Mouse (Mus musculus) forebrain, embryonic 13.5 days (tissue): ENCODE measurements at regions not wholly inside any gene's neighbourhood (a gene's known extent, or its start where the extent isn't known, plus 50 kb on each side); places are given as distances from the start of the nearest gene placed in this dataset.

Experiments used
- ATAC-seq: fragments of 200-750 bp; cut with Nextera tagmentation; 2 replicates; pipeline ENCODE4 v1.8.0; 2017
- H3K27ac ChIP-seq: fragments of 300-500 bp; sonication (generic); 2 replicates; pipeline ENCODE4 v1.5.1; 2015; ENCODE audit warnings: inconsistent platforms, mild to moderate bottlenecking, moderate library complexity
- H3K27me3 ChIP-seq: fragments of 300-500 bp; sonication (generic); 2 replicates; pipeline ENCODE4 v1.6.1; 2015; ENCODE audit warnings: mild to moderate bottlenecking, inconsistent platforms
- H3K36me3 ChIP-seq: fragments of 300-500 bp; sonication (generic); 2 replicates; pipeline ENCODE4 v1.6.1; 2015; ENCODE audit warnings: mild to moderate bottlenecking, inconsistent platforms; ENCODE audit not compliant: poor library complexity, severe bottlenecking
- H3K4me1 ChIP-seq: fragments of 300-500 bp; sonication (generic); 2 replicates; pipeline ENCODE4 v1.6.1; 2015; ENCODE audit warnings: inconsistent platforms
- H3K4me2 ChIP-seq: fragments of 300-500 bp; sonication (generic); 2 replicates; pipeline ENCODE4 v1.6.1; 2015; ENCODE audit warnings: inconsistent platforms, mild to moderate bottlenecking, moderate library complexity
- H3K4me3 ChIP-seq: fragments of 300-500 bp; sonication (generic); 2 replicates; pipeline ENCODE4 v1.5.1; 2015; ENCODE audit warnings: mild to moderate bottlenecking, inconsistent platforms
- H3K9ac ChIP-seq: fragments of 300-500 bp; sonication (generic); 2 replicates; pipeline ENCODE4 v1.6.1; 2015; ENCODE audit warnings: mild to moderate bottlenecking, inconsistent platforms
- H3K9me3 ChIP-seq: fragments of 300-500 bp; sonication (generic); replicated peaks from 2 replicates; pipeline ENCODE4 v1.6.1; 2016; ENCODE audit warnings: inconsistent platforms
- WGBS: fragments of 180-500 bp; shearing (Covaris S2); methylation state at CpG from one replicate; pipeline ENCODE4 v1.1.7; 2015; 5-methylcytosine and 5-hydroxymethylcytosine counted together

DNA sequence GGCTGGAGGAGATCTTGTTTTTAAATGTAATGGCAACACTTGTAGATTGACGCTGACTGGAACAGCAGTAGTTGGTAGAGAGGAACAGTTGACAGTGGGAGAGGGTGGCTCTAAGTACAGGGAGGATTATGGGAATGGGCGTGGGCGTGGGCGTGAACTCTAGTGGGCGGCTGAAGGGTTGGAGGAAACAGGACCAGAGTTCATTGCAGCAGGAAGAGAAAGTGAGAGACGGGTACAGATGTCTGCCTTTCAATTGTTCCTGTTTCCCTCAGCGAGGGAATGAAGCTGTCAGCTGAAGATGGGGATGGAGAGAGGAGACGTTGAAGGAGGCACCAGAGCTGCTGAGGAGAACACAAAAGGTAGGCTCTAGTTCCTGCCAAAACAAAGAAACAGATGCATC, 135.2 kb downstream of the Hhipl2 start:
- Histone ChIP-seq H3K9ac (no peak overlapping the region), H3K4me1 (no peaks in the 10 kb centered on the region), H3K9me3 (no peaks in the 10 kb centered on the region), H3K36me3 (no peaks in the 10 kb centered on the region), H3K27me3 (no peaks in the 10 kb centered on the region), H3K4me3 (no peak overlapping the region), H3K27ac (no peak overlapping the region), H3K4me2 (no peak overlapping the region)
- 85% methylated on average over 8 of the region's 8 CpGs for WGBS
- ATAC-seq: no peak

DNA sequence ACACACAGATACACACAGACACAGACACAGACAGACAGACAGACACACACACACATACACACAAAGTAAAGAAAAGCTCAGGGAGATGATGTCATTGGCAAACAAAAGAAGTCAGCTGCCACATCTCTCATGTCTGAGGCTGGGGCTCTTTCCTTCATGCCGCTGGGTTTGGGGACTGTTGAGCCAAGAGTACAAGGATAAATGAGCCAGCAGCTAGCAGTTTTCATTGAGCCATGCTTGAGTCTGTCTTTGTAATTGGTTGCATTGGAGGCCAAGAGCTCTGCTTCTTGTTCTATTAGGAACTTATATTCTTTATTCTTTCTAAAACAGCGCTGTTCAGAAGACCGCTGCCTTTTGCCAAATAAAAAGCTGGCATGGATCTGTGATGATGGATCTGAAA, 144.8 kb downstream of the Hhipl2 start:
- 54% methylated on average over 3 of the region's 3 CpGs for whole genome bisulfite sequencing
- no peaks in the 10 kb centered on the region for H3K36me3 ChIP-seq
- H3K4me1 ChIP-seq: no peaks in the 10 kb centered on the region
- no peak overlapping the region for H3K4me3 ChIP-seq
- H3K9ac ChIP-seq: no peak overlapping the region
- no peak overlapping the region for H3K4me2 ChIP-seq
- H3K9me3 ChIP-seq: no peaks in the 10 kb centered on the region
- H3K27ac ChIP-seq: no peak overlapping the region
- no peaks in the 10 kb centered on the region for H3K27me3 ChIP-seq
- ATAC-seq: no peak

GRCm38 (mm10) chr1:183573621-183574585, 155.9 kb downstream of the Hhipl2 start:
- H3K4me3 ChIP-seq: no peak overlapping the region
- peaks cover 6% of the 10 kb centered on the region; the same call in 1 of the 2 replicates for H3K4me1 ChIP-seq
- H3K27me3 ChIP-seq: no peaks in the 10 kb centered on the region
- no peak for ATAC-seq
- no peaks in the 10 kb centered on the region for H3K36me3 ChIP-seq
- no peak overlapping the region for H3K27ac ChIP-seq
- no peak overlapping the region for H3K4me2 ChIP-seq
- H3K9me3 ChIP-seq: no peaks in the 10 kb centered on the region; the same call in 1 of the 2 replicates
- WGBS: 46% methylated on average over 10 of the region's 10 CpGs
- no peak overlapping the region for H3K9ac ChIP-seq

DNA sequence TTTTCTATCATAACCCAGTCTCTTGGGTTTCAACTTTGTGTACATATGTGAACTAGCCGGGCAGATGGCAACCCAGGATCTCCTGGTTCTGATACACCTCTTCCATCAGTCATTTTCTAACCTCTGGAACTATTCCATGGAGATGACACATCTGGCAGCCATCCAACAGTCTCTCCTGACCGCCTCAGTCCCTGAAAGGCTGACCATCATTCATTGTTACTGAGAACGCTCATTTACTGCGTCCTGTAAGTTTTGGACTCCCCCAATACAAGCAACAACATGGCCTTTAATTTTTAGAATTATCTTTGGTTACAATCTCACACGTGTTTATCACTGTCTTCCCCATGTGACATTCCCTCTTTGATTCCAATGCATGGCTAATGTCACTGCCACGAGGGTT, 166.8 kb downstream of the Hhipl2 start:
- no peak overlapping the region for H3K4me3 ChIP-seq
- H3K27ac ChIP-seq: no peak overlapping the region
- ATAC-seq: no peak
- H3K9ac ChIP-seq: no peak overlapping the region
- H3K4me2 ChIP-seq: no peak overlapping the region
- no peaks in the 10 kb centered on the region for H3K4me1 ChIP-seq
- H3K27me3 ChIP-seq: no peaks in the 10 kb centered on the region
- H3K36me3 ChIP-seq: no peaks in the 10 kb centered on the region
- 81% methylated on average over 6 of the region's 6 CpGs for WGBS
- no peaks in the 10 kb centered on the region for H3K9me3 ChIP-seq

DNA sequence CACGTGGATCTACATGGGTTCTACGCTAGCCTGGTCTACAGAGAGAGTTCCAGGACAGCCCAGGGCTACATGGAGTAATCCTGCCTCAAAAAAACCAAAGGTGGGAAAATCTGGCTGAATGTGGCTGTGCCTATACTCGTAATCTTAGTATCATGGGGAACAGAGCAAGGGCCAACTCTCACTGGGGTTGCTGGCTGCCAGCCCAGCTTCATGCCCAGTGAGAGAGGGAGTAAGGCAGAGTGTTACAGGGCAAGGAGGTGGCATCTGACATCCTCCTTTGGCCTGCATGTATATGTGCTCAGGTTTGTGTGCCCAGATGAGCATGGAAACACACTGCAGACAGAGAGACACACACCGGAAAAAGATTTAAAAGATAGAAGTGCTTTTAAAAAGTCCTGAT, 168.4 kb downstream of the Hhipl2 start:
- no peak overlapping the region for H3K4me2 ChIP-seq
- no peaks in the 10 kb centered on the region for H3K36me3 ChIP-seq
- H3K4me1 ChIP-seq: no peaks in the 10 kb centered on the region
- H3K9me3 ChIP-seq: no peaks in the 10 kb centered on the region
- no peak for ATAC-seq
- H3K27me3 ChIP-seq: no peaks in the 10 kb centered on the region
- no peak overlapping the region for H3K4me3 ChIP-seq
- H3K9ac ChIP-seq: no peak overlapping the region
- 74% methylated on average over 4 of the region's 4 CpGs for WGBS
- no peak overlapping the region for H3K27ac ChIP-seq

DNA sequence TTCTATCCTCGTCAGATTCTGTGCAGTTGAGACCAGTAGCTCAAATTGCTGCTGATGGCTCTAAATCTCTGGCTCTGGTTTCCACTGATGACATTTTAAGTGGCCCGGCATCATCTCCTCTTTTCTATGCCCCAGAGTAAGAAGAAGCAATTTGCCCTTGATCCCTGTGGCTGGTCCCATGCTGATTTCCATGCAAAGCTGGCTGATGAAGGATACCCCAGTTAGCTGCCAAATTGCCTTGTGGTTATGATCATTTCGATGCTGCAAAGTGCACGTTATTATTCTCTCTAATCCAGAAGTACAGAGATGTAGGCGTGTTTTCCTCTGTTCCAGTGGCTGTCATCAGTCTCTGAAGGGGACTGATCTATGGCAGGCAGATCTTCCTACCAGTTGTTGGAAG, 177.3 kb downstream of the Hhipl2 start:
- H3K4me3 ChIP-seq: no peak overlapping the region
- no peak overlapping the region for H3K4me2 ChIP-seq
- ATAC-seq: no peak
- H3K27ac ChIP-seq: no peak overlapping the region
- H3K9me3 ChIP-seq: no peaks in the 10 kb centered on the region
- WGBS: 65% methylated on average over 5 of the region's 5 CpGs
- H3K27me3 ChIP-seq: no peaks in the 10 kb centered on the region
- H3K4me1 ChIP-seq: no peaks in the 10 kb centered on the region
- no peaks in the 10 kb centered on the region for H3K36me3 ChIP-seq
- no peak overlapping the region for H3K9ac ChIP-seq

- 74% methylated on average over 8 of the region's 8 CpGs for WGBS
- H3K4me3 ChIP-seq: no peak overlapping the region
- H3K27ac ChIP-seq: no peak overlapping the region
- no peak overlapping the region for H3K4me2 ChIP-seq
- H3K27me3 ChIP-seq: no peaks in the 10 kb centered on the region
- ATAC-seq: no peak
- H3K9me3 ChIP-seq: no peaks in the 10 kb centered on the region
- no peaks in the 10 kb centered on the region for H3K4me1 ChIP-seq
- no peaks in the 10 kb centered on the region for H3K36me3 ChIP-seq
- H3K9ac ChIP-seq: no peak overlapping the region
These were observed 182.5 kb downstream of the Hhipl2 start for GRCm38 (mm10) chr1:183600466-183600865.

- no peaks in the 10 kb centered on the region for H3K27me3 ChIP-seq
- H3K9me3 ChIP-seq: no peaks in the 10 kb centered on the region
- no peak overlapping the region for H3K27ac ChIP-seq
- no peak overlapping the region for H3K4me3 ChIP-seq
- no peak overlapping the region for H3K4me2 ChIP-seq
- 84% methylated on average over 8 of the region's 8 CpGs for WGBS
- no peak overlapping the region for H3K9ac ChIP-seq
- no peak for ATAC-seq
- H3K36me3 ChIP-seq: no peaks in the 10 kb centered on the region
- no peaks in the 10 kb centered on the region for H3K4me1 ChIP-seq
These were observed 194.1 kb downstream of the Hhipl2 start for GRCm38 (mm10) chr1:183611966-183612694.

DNA sequence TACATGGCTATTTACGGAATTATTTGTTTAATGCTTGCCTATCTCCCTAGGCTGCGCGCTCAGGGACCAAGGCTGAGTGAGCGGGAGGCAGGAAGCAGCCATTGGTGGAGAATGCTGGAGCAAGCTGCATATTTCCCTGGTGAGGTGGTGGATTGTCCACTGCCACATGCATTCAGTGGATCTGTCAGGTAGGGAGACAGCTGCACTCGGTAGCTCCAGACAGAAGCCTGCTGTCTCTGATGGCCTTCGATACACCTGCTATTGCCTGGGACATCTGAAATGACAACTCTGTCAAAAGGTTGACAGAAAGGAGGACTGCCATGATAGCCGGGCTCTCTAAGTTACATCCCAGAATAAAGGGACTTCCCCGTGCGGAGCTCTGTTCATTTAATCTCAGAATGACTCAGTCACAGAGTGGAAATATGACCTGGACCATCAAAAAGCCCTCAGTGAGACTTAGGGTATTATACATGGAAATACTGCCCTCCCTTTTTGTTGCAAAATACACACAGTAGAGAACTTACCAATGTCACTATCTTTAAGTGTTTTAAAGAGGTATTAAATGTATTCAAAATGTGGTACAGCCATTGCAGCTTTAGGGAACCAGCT, 201.5 kb downstream of the Hhipl2 start:
- H3K27me3 ChIP-seq: no peaks in the 10 kb centered on the region
- no peak overlapping the region for H3K9ac ChIP-seq
- H3K4me1 ChIP-seq: no peaks in the 10 kb centered on the region
- no peaks in the 10 kb centered on the region for H3K9me3 ChIP-seq
- H3K4me3 ChIP-seq: no peak overlapping the region
- H3K4me2 ChIP-seq: no peak overlapping the region
- no peaks in the 10 kb centered on the region for H3K36me3 ChIP-seq
- no peak for ATAC-seq
- 87% methylated on average over 9 of the region's 9 CpGs for WGBS
- no peak overlapping the region for H3K27ac ChIP-seq

GRCm38 (mm10) chr1:183622341-183622740, 204.3 kb downstream of the Hhipl2 start:
- Histone ChIP-seq H3K9ac (no peak overlapping the region), H3K4me2 (no peak overlapping the region), H3K27ac (no peak overlapping the region), H3K36me3 (no peaks in the 10 kb centered on the region), H3K4me1 (no peaks in the 10 kb centered on the region), H3K27me3 (no peaks in the 10 kb centered on the region; the same call in 1 of the 2 replicates), H3K4me3 (no peak overlapping the region), H3K9me3 (no peaks in the 10 kb centered on the region)
- 46% methylated on average over 4 of the region's 4 CpGs for WGBS
- no peak for ATAC-seq

- 25% methylated on average over 1 of the region's 1 CpGs for WGBS
- no peaks in the 10 kb centered on the region; the same call in 1 of the 2 replicates for H3K27me3 ChIP-seq
- no peak overlapping the region for H3K4me3 ChIP-seq
- no peaks in the 10 kb centered on the region for H3K4me1 ChIP-seq
- no peak for ATAC-seq
- H3K9ac ChIP-seq: no peak overlapping the region
- no peaks in the 10 kb centered on the region for H3K36me3 ChIP-seq
- H3K4me2 ChIP-seq: no peak overlapping the region
- H3K27ac ChIP-seq: no peak overlapping the region
- no peaks in the 10 kb centered on the region for H3K9me3 ChIP-seq
These were observed 206.3 kb downstream of the Hhipl2 start for GRCm38 (mm10) chr1:183624266-183624665.

DNA sequence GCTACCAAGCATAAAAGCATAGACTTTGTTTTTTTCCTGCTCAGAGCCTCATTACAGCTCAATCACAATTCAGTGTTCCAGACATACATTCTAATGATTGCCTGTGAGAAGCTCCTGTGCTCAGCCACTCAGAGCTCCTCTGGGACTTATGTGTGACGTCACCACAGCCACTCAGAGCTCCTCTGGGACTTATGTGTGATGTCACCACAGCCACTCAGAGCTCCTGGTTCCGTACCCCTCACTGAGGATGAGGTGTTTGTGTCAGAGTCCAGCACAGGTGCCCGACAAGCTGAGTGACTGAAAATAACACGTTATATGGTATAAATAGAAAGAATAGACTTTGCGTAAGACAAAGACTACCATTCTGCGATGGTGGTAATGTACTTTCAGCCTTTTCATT, 215.8 kb downstream of the Hhipl2 start:
- Histone ChIP-seq H3K4me3 (no peak overlapping the region), H3K36me3 (no peaks in the 10 kb centered on the region), H3K27me3 (no peaks in the 10 kb centered on the region), H3K4me2 (no peak overlapping the region), H3K27ac (no peak overlapping the region), H3K4me1 (no peaks in the 10 kb centered on the region), H3K9ac (no peak overlapping the region), H3K9me3 (no peaks in the 10 kb centered on the region)
- ATAC-seq: no peak
- WGBS: 69% methylated on average over 6 of the region's 6 CpGs
